Mouse (Mus musculus) MEL (cell line): ENCODE data around the gene Sh2d6. TPM values are rescaled to one million over a fixed set of nuclear protein-coding genes. Genes with fewer than 3 reads are reported as not detected.

Experiments
- DNase-seq: peaks from one replicate; pipeline ENCODE4 v3.0.0; 2011; ENCODE audit warnings: low read depth, low spot score
- H3K27ac ChIP-seq: 2 replicates; pipeline ENCODE4 v1.5.1; 2012; ENCODE audit warnings: low read depth, mild to moderate bottlenecking, control low read depth, low read length, moderate library complexity; ENCODE audit not compliant: control insufficient read depth
- H3K27me3 ChIP-seq, 2 experiments: fragments of 150-350 bp in 1 of 2; sonication (generic) in 1 of 2; 2 replicates each; pipeline ENCODE4 v1.6.1; 2012; ENCODE audit warnings: low read length in 2 of 2, mild to moderate bottlenecking in 2 of 2, improper control_type of control experiment in 1 of 2, moderate library complexity in 1 of 2; ENCODE audit not compliant: insufficient read depth in 2 of 2, control insufficient read depth in 1 of 2
- H3K36me3 ChIP-seq, 2 experiments: 2 replicates each; pipeline ENCODE4 v1.6.1; 2012 to 2014; ENCODE audit warnings: low read length in 2 of 2, improper control_type of control experiment in 1 of 2, inconsistent platforms in 1 of 2, mild to moderate bottlenecking in 1 of 2; ENCODE audit not compliant: insufficient read depth in 2 of 2, control insufficient read depth in 1 of 2
- H3K4me1 ChIP-seq, 2 experiments: fragments of 150-350 bp in 1 of 2; sonication (generic) in 1 of 2; 2 replicates each; pipeline ENCODE4 v1.6.1; 2012; ENCODE audit warnings: low read length in 2 of 2, improper control_type of control experiment in 1 of 2, mild to moderate bottlenecking in 1 of 2; ENCODE audit not compliant: insufficient read depth in 2 of 2, control insufficient read depth in 1 of 2
- H3K4me3 ChIP-seq, 2 experiments: fragments of 150-350 bp in 1 of 2; sonication (generic) in 1 of 2; 2 replicates each; pipeline ENCODE4 v1.5.1; 2012; ENCODE audit warnings: low read depth in 2 of 2, low read length in 2 of 2, mild to moderate bottlenecking in 2 of 2, moderate library complexity in 2 of 2, control low read depth in 1 of 2, improper control_type of control experiment in 1 of 2; ENCODE audit not compliant: control insufficient read depth in 1 of 2, insufficient read depth in 1 of 2
- H3K79me2 ChIP-seq: 2 replicates; pipeline ENCODE4 v1.6.1; 2012; ENCODE audit warnings: mild to moderate bottlenecking, low read length, moderate library complexity; ENCODE audit not compliant: control insufficient read depth, poor library complexity, insufficient read depth
- H3K9ac ChIP-seq: 2 replicates; pipeline ENCODE4 v1.6.1; 2012; ENCODE audit warnings: low read depth, mild to moderate bottlenecking, control low read depth, low read length, moderate library complexity; ENCODE audit not compliant: control insufficient read depth, poor library complexity, severe bottlenecking
- H3K9me3 ChIP-seq: fragments of 150-350 bp; sonication (generic); replicated peaks from 2 replicates; pipeline ENCODE4 v1.6.1; 2012; ENCODE audit warnings: mild to moderate bottlenecking, low read length, improper control_type of control experiment, moderate library complexity; ENCODE audit not compliant: insufficient read depth
- CTCF ChIP-seq, 3 experiments: IDR thresholded peaks in 2 of 3; conservative IDR thresholded peaks in 1 of 3; 2 replicates each; pipeline ENCODE4 v1.5.1; 2011 to 2012; ENCODE audit warnings: low read length in 3 of 3, low read depth in 2 of 3, mild to moderate bottlenecking in 2 of 3, improper control_type of control experiment in 1 of 3, inconsistent platforms in 1 of 3, mixed read lengths in 1 of 3, moderate library complexity in 1 of 3; ENCODE audit not compliant: control insufficient read depth in 1 of 3, insufficient read depth in 1 of 3, poor library complexity in 1 of 3, severe bottlenecking in 1 of 3
- E2F4 ChIP-seq: IDR thresholded peaks from 2 replicates; pipeline ENCODE4 v1.6.1; 2011; ENCODE audit warnings: low read depth, low read length, improper control_type of control experiment, borderline replicate concordance
- ELF1 ChIP-seq: IDR thresholded peaks from 2 replicates; pipeline ENCODE4 v1.6.1; 2014; ENCODE audit warnings: low read depth, mild to moderate bottlenecking, inconsistent platforms, low read length, improper control_type of control experiment, moderate library complexity
- EP300 ChIP-seq, 2 experiments: IDR thresholded peaks; 2 replicates each; pipeline ENCODE4 v1.6.1; 2011; ENCODE audit warnings: improper control_type of control experiment in 2 of 2, low read length in 2 of 2, low read depth in 1 of 2, mild to moderate bottlenecking in 1 of 2
- HCFC1 ChIP-seq: IDR thresholded peaks from 2 replicates; pipeline ENCODE4 v1.6.1; 2012; ENCODE audit warnings: low read depth, mild to moderate bottlenecking, inconsistent platforms, low read length, improper control_type of control experiment, moderate library complexity
- JUND ChIP-seq: IDR thresholded peaks from 2 replicates; pipeline ENCODE4 v1.6.1; 2011; ENCODE audit warnings: low read depth, mild to moderate bottlenecking, improper control_type of control experiment, low read length
- MAFK ChIP-seq: IDR thresholded peaks from 2 replicates; pipeline ENCODE4 v1.6.1; 2011; ENCODE audit warnings: low read depth, mild to moderate bottlenecking, low read length, improper control_type of control experiment, borderline replicate concordance
- MAZ ChIP-seq: IDR thresholded peaks from 2 replicates; pipeline ENCODE4 v1.6.1; 2012; ENCODE audit warnings: low read depth, mild to moderate bottlenecking, inconsistent platforms, low read length, improper control_type of control experiment
- MEF2A ChIP-seq: IDR thresholded peaks from 2 replicates; pipeline ENCODE4 v1.6.1; 2014; ENCODE audit warnings: low read depth, mild to moderate bottlenecking, inconsistent platforms, low read length, improper control_type of control experiment; ENCODE audit not compliant: poor library complexity, insufficient replicate concordance, severe bottlenecking; ENCODE audit errors: extremely low read depth
- MXI1 ChIP-seq: IDR thresholded peaks from 2 replicates; pipeline ENCODE4 v1.6.1; 2011; ENCODE audit warnings: mild to moderate bottlenecking, low read depth, low read length, improper control_type of control experiment
- MYB ChIP-seq: IDR thresholded peaks from 2 replicates; pipeline ENCODE4 v1.6.1; 2011; ENCODE audit warnings: mild to moderate bottlenecking, low read depth, low read length, improper control_type of control experiment
- MYC ChIP-seq: IDR thresholded peaks from 2 replicates; pipeline ENCODE4 v1.6.1; 2011; ENCODE audit warnings: low read depth, mild to moderate bottlenecking, low read length, improper control_type of control experiment, moderate library complexity
- POLR2A ChIP-seq, 2 experiments: IDR thresholded peaks; 2 replicates each; pipeline ENCODE4 v1.6.1; 2011 to 2012; ENCODE audit warnings: low read length in 2 of 2, mild to moderate bottlenecking in 2 of 2, control low read depth in 1 of 2, improper control_type of control experiment in 1 of 2, low read depth in 1 of 2, moderate library complexity in 1 of 2; ENCODE audit not compliant: control insufficient read depth in 1 of 2, insufficient read depth in 1 of 2, poor library complexity in 1 of 2
- POLR2AphosphoS2 ChIP-seq: IDR thresholded peaks from 2 replicates; pipeline ENCODE4 v1.6.1; 2011; ENCODE audit warnings: low read length, improper control_type of control experiment
- RAD21 ChIP-seq: IDR thresholded peaks from 2 replicates; pipeline ENCODE4 v1.6.1; 2011; ENCODE audit warnings: mild to moderate bottlenecking, low read depth, low read length, improper control_type of control experiment
- SIN3A ChIP-seq: IDR thresholded peaks from 2 replicates; pipeline ENCODE4 v1.6.1; 2012; ENCODE audit warnings: low read length, improper control_type of control experiment, inconsistent platforms
- SMC3 ChIP-seq: IDR thresholded peaks from 2 replicates; pipeline ENCODE4 v1.6.1; 2011; ENCODE audit warnings: low read depth, low read length, improper control_type of control experiment
- TAL1 ChIP-seq: IDR thresholded peaks from 2 replicates; pipeline ENCODE4 v1.6.1; 2012; ENCODE audit warnings: mild to moderate bottlenecking, inconsistent platforms, low read length, moderate library complexity, mixed read lengths
- TBP ChIP-seq: IDR thresholded peaks from 2 replicates; pipeline ENCODE4 v1.8.0; 2011; ENCODE audit warnings: low read depth, low read length, improper control_type of control experiment
- TCF12 ChIP-seq: IDR thresholded peaks from 2 replicates; pipeline ENCODE4 v1.6.1; 2014; ENCODE audit warnings: low read depth, mild to moderate bottlenecking, inconsistent platforms, low read length, improper control_type of control experiment, moderate library complexity
- UBTF ChIP-seq: IDR thresholded peaks from 2 replicates; pipeline ENCODE4 v1.6.1; 2012; ENCODE audit warnings: low read depth, mild to moderate bottlenecking, inconsistent platforms, low read length, improper control_type of control experiment, moderate library complexity, borderline replicate concordance; ENCODE audit not compliant: insufficient read depth
- USF2 ChIP-seq, 2 experiments: IDR thresholded peaks; 2 replicates each; pipeline ENCODE4 v1.6.1; 2011 to 2012; ENCODE audit warnings: improper control_type of control experiment in 2 of 2, low read length in 2 of 2, borderline replicate concordance in 1 of 2, inconsistent platforms in 1 of 2, low read depth in 1 of 2, mild to moderate bottlenecking in 1 of 2; ENCODE audit not compliant: insufficient read depth in 1 of 2
- ZMIZ1 ChIP-seq: IDR thresholded peaks from 2 replicates; pipeline ENCODE4 v1.6.1; 2012; ENCODE audit warnings: low read depth, mild to moderate bottlenecking, inconsistent platforms, low read length, improper control_type of control experiment, moderate library complexity
- ZNF384 ChIP-seq: IDR thresholded peaks from 2 replicates; pipeline ENCODE4 v1.6.1; 2012; ENCODE audit warnings: low read depth, mild to moderate bottlenecking, inconsistent platforms, low read length, improper control_type of control experiment
- polyA plus RNA-seq, 2 experiments: library from polyadenylated mRNA; stranded (reverse) in 1 of 2; unstranded in 1 of 2; fragments of >175 nt in 1 of 2; fragments of >200 nt in 1 of 2; gene quantifications; 2 replicates each; pipeline versions ENCODE4 v1.2.1 to v1.2.4; 2012; ENCODE audit warnings: low replicate concordance in 2 of 2, low read depth in 1 of 2; ENCODE audit not compliant: insufficient read length in 2 of 2, insufficient read depth in 1 of 2, missing spikeins in 1 of 2
- total RNA-seq: library from RNA; depleted of rRNA; stranded (reverse); fragments of 300-350 nt; gene quantifications from 2 replicates; pipeline ENCODE4 v1.2.3, GENCODE M21; 2012

Sh2d6 gene
- total and polyA plus RNA-seq, 3 experiments: 0.17 TPM; not detected in 2

- no peaks in the 10 kb centered on the region for H3K9me3 ChIP-seq
- TF ChIP-seq HCFC1 (no peak), EP300 (IDR thresholded peaks at IDR 0.05; ENCODE audit: low read depth in 1 of 2, low read length in 2 of 2) (no peak), MAZ (no peak), SIN3A (no peak), POLR2A (IDR thresholded peaks at IDR 0.05; ENCODE audit: control insufficient read depth in 1 of 2, insufficient read depth in 1 of 2, low read depth in 1 of 2, low read length in 2 of 2, poor library complexity in 1 of 2) (no peak), ZNF384 (no peak), MYB (no peak), USF2 (IDR thresholded peaks at IDR 0.05; ENCODE audit: borderline replicate concordance in 1 of 2, insufficient read depth in 1 of 2, low read depth in 1 of 2, low read length in 2 of 2) (no peak), CTCF (IDR thresholded peaks at IDR 0.05 in 2 of 3, conservative IDR thresholded peaks at IDR 0.05 in 1 of 3; ENCODE audit: control insufficient read depth in 1 of 3, insufficient read depth in 1 of 3, low read depth in 2 of 3, low read length in 3 of 3, poor library complexity in 1 of 3, severe bottlenecking in 1 of 3) (no peak), TCF12 (no peak), JUND (no peak)
- TF ChIP-seq, all 39 proteins: peak for 0
- no peaks in the 10 kb centered on the region for H3K79me2 ChIP-seq
- no peak overlapping the region for H3K9ac ChIP-seq
- no peak overlapping the region for H3K4me3 ChIP-seq
- peaks cover 7% of the 10 kb centered on the region in 2 experiments; a peak in 3 of 4 replicates for H3K4me1 ChIP-seq
- no peak overlapping the region for H3K27ac ChIP-seq
- H3K27me3 ChIP-seq: no peaks in the 10 kb centered on the region
- no peak for DNase-seq
- H3K36me3 ChIP-seq: no peaks in the 10 kb centered on the region; a peak in 1 of 4 replicates
Observed at GRCm38 (mm10) chr6:72519303-72519702, 2.2 kb downstream of the Sh2d6 start.

DNA sequence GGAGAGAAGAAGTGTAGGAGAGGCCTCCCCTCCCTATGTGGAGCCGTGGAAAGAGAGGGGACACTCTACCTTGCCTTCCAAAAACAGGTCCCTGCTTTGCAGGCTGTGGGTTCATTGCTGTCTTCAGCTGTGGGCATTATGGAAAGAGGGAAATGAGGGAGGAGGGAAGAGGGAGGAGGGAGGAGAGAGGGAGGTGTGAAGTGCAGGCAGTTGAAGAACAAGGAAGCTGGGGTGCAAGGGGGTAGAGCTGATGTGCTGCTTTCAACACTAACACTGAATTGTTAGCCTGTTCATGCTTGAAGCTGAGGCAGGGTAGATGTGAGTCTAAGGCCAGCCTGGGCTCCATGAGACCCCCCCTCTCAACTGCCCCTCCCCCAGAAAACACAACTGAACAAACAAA is 2.7 kb downstream of the Sh2d6 start:
- Histone ChIP-seq H3K79me2 (no peaks in the 10 kb centered on the region), H3K27me3 (no peaks in the 10 kb centered on the region), H3K27ac (no peak overlapping the region), H3K36me3 (no peaks in the 10 kb centered on the region; a peak in 1 of 4 replicates), H3K9me3 (no peaks in the 10 kb centered on the region), H3K4me3 (no peak overlapping the region), H3K9ac (no peak overlapping the region)
- DNase-seq: peak; percentile 32
- TF ChIP-seq TBP (no peak), POLR2AphosphoS2 (no peak), POLR2A (IDR thresholded peaks at IDR 0.05; ENCODE audit: control insufficient read depth in 1 of 2, insufficient read depth in 1 of 2, low read depth in 1 of 2, low read length in 2 of 2, poor library complexity in 1 of 2) (no peak), ELF1 (peak; percentile 21; the same call in 1 of the 2 replicates), USF2 (IDR thresholded peaks at IDR 0.05; ENCODE audit: borderline replicate concordance in 1 of 2, insufficient read depth in 1 of 2, low read depth in 1 of 2, low read length in 2 of 2) (no peak)
- TF ChIP-seq, all 39 proteins: peak for 1
- peaks cover 6 to 7% of the 10 kb centered on the region in 2 experiments; a peak in 3 of 4 replicates for H3K4me1 ChIP-seq

DNA sequence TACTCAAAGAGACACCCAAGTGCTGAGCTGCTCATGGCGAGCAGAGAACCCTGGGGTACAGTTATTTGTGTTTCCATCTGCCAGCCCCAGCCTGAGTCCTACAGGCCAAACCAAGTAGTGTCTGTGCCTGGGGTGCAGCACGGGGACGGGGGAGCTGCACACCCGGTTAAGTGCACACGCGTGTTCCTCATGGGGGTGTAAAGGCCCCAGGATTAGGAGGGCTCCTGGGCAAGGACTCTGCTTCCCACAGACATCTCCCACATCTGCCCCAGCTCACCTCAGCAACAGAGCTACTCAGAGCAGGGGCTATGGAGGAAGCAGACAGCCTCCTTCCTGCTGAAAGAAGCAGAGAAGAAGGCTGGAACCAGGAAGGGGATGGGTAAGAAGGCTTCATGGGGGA is 5.9 kb downstream of the Sh2d6 start:
- Histone ChIP-seq H3K27me3 (no peaks in the 10 kb centered on the region), H3K4me1 (peaks cover 25 to 30% of the 10 kb centered on the region in 2 experiments), H3K9me3 (no peaks in the 10 kb centered on the region), H3K79me2 (peaks cover 2% of the 10 kb centered on the region; the same call in 1 of the 2 replicates), H3K27ac (no peak overlapping the region), H3K36me3 (peaks cover 0 to 21% of the 10 kb centered on the region in 2 experiments; a peak in 2 of 4 replicates), H3K4me3 (no peak overlapping the region), H3K9ac (no peak overlapping the region)
- no peak for DNase-seq
- TF ChIP-seq TAL1 (no peak), ZNF384 (no peak), POLR2AphosphoS2 (no peak), MYC (no peak), RAD21 (no peak), E2F4 (no peak), UBTF (no peak), MAFK (no peak), SIN3A (no peak), ZMIZ1 (no peak), MEF2A (no peak), TBP (no peak), EP300 (IDR thresholded peaks at IDR 0.05; ENCODE audit: low read depth in 1 of 2, low read length in 2 of 2) (no peak), JUND (no peak), SMC3 (no peak), MXI1 (no peak)
